Mouse (Mus musculus) heart, embryonic 13.5 days (tissue): ENCODE data around the gene Hgd. TPM values are rescaled to one million over a fixed set of nuclear protein-coding genes. Genes with fewer than 3 reads are reported as not detected.

Experiments used
- ATAC-seq: fragments of 200-750 bp; cut with Nextera tagmentation; 2 replicates; pipeline ENCODE4 v1.8.0; 2017; ENCODE audit warnings: moderate TSS enrichment; ENCODE audit not compliant: insufficient number of reproducible peaks, low FRiP score, low TSS enrichment; ENCODE audit errors: extremely low read depth
- H3K27ac ChIP-seq: fragments of 300-500 bp; sonication (generic); replicated peaks from 2 replicates; pipeline ENCODE4 v1.5.1; 2015; ENCODE audit warnings: moderate library complexity, mild to moderate bottlenecking, inconsistent platforms
- H3K27me3 ChIP-seq: fragments of 300-500 bp; sonication (generic); replicated peaks from 2 replicates; pipeline ENCODE4 v1.6.1; 2015; ENCODE audit warnings: mild to moderate bottlenecking, inconsistent platforms
- H3K36me3 ChIP-seq: fragments of 300-500 bp; sonication (generic); 2 replicates; pipeline ENCODE4 v1.6.1; 2015; ENCODE audit warnings: mild to moderate bottlenecking, inconsistent platforms
- H3K4me1 ChIP-seq: fragments of 300-500 bp; sonication (generic); 2 replicates; pipeline ENCODE4 v1.6.1; 2015; ENCODE audit warnings: inconsistent platforms
- H3K4me2 ChIP-seq: fragments of 300-500 bp; sonication (generic); 2 replicates; pipeline ENCODE4 v1.6.1; 2015; ENCODE audit warnings: inconsistent platforms, mild to moderate bottlenecking, moderate library complexity
- H3K4me3 ChIP-seq: fragments of 300-500 bp; sonication (generic); 2 replicates; pipeline ENCODE4 v1.5.1; 2015; ENCODE audit warnings: moderate library complexity, mild to moderate bottlenecking, inconsistent platforms
- H3K9ac ChIP-seq: fragments of 300-500 bp; sonication (generic); 2 replicates; pipeline ENCODE4 v1.6.1; 2015; ENCODE audit warnings: inconsistent platforms, mild to moderate bottlenecking, moderate library complexity
- H3K9me3 ChIP-seq: fragments of 300-500 bp; sonication (generic); 2 replicates; pipeline ENCODE4 v1.6.1; 2016; ENCODE audit warnings: inconsistent platforms
- WGBS: fragments of 180-500 bp; shearing (Covaris S2); methylation state at CpG from one replicate; pipeline ENCODE4 v1.1.7; 2015; ENCODE audit warnings: mixed read lengths; 5-methylcytosine and 5-hydroxymethylcytosine counted together
- polyA plus RNA-seq: library from polyadenylated mRNA; unstranded; fragments of >200 nt; fragmentation: Nextera tagmentation; extraction: Ambion mirVana; gene quantifications from 2 replicates; pipeline ENCODE4 v1.2.1, GENCODE M21; 2015

Hgd gene
- polyA plus RNA-seq, 1 experiment from 2014 or later, result 0.16 TPM

DNA sequence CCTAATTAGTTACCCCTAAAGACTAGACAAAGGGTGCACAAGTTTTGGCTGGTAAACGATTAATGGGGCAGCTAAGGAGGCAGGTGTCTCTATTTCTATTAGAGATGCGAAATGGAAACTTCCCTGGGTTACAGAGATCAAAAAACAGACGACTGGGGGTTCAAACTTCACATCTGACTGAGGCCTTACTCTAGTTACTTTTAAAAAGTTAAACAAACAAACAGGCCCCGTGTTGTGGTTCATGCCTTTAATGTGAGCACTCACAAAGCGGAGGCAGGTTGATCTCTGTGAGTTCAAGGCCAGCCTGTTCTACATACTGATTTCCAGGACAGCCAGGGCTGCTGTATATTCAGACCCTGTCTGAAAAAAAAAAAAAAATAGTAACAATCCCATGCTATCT, 72.7 kb downstream of the Hgd start:
- H3K27ac ChIP-seq, result no peak overlapping the region
- peak overlapping the region; percentile 74 for H3K4me3 ChIP-seq
- H3K27me3 ChIP-seq, result no peaks in the 10 kb centered on the region
- WGBS, result 77% methylated on average over 5 of the region's 5 CpGs
- peaks cover 43% of the 10 kb centered on the region for H3K4me1 ChIP-seq
- no peaks in the 10 kb centered on the region for H3K9me3 ChIP-seq
- H3K36me3 ChIP-seq, result peaks cover 28% of the 10 kb centered on the region
- no peak for ATAC-seq
- peak overlapping the region; percentile 79 for H3K4me2 ChIP-seq
- H3K9ac ChIP-seq, result peak overlapping the region; percentile 92

DNA sequence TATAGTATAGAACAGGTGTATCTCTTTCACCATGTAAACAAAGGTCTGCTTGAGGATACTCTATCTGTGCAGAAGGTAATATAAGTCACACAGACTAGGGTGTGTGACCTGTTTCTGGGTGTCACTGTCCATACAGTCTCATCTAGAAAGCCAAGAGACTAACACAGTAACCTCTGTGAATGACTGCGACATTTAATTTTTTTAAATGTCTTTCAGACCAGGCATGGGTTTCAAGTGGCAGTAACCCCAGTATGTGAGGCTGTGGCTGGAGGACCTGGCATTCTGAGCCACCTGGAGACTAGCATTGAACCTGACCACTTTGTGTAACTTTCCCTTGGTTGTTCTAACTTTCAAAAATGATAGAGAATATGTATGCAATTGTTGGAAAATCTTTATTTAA, 73.1 kb downstream of the Hgd start:
- no peak for ATAC-seq
- peak overlapping the region; percentile 92 for H3K9ac ChIP-seq
- H3K9me3 ChIP-seq, result no peaks in the 10 kb centered on the region

DNA sequence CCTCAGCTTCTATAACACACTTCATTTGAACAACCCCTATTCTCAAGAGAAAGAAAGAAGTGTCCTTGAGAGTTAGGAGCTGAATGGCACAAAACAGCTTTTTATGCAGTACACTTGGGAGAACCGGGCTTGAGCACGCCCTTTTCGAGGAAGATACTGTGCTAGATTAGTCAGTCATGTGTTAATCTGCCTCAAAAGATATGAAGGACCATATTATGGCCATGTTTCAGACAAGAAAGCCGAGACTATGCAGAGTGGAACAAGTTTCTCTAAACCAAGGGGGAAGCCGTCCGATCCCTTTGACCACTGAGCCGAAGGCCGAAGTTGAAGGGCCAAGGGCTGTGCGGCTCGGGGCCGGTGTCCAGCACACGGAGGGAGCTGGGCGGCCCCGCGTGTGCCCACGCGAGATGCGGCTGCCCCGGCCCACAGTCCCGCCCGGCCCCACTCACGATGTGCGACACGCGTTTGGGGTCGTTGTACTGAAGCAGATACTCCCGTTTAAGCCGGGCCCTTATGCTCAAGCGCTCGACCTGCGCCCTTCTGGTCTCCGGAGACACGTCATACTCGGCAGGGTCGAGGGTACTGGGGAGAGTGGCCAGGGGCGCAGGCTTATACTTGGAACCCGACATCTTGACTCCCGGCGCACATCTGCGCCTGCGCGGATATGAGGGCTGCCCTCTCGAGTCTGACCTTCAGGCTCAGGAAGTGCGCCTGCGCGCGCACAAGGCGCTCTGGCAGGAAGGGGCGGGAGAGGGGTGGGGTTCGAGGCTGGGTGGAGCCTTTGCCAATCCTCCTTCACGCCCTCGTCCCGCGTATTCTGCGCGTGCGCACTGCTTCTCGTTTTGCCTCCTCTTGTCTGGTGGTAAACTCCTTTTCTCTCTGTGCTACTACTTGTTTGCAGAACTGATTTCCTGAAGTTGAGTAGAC, 74.0 kb downstream of the Hgd start, which contains the start of gene Ndufb4:
Gene Ndufb4 (minus strand): TSS at position 723 of the 927 bp plus-strand sequence.
- Histone ChIP-seq H3K4me3 (peak within 1 kb of the TSS; percentile 74), H3K4me2 (peak within 1 kb of the TSS; percentile 79), H3K4me1 (peaks cover 45% of the 10 kb centered on the region), H3K9me3 (no peaks in the 10 kb centered on the region), H3K36me3 (peaks cover 20% of the 10 kb centered on the region), H3K27me3 (no peaks in the 10 kb centered on the region), H3K9ac (peak within 1 kb of the TSS; percentile 92), H3K27ac (peak within 1 kb of the TSS; percentile 86)
- under 1% methylated on average over 56 of the region's 58 CpGs for WGBS
- peak; percentile 93 for ATAC-seq

More for the DNA sequence above, 73.1 kb downstream of the Hgd start:
- no peak overlapping the region; the same call in 1 of the 2 replicates for H3K27ac ChIP-seq
- H3K4me1 ChIP-seq, result peaks cover 45% of the 10 kb centered on the region
- peak overlapping the region; percentile 74 for H3K4me3 ChIP-seq
- peaks cover 24% of the 10 kb centered on the region for H3K36me3 ChIP-seq
- H3K27me3 ChIP-seq, result no peaks in the 10 kb centered on the region
- WGBS, result 71% methylated on average over 1 of the region's 1 CpGs
- H3K4me2 ChIP-seq, result peak overlapping the region; percentile 79

DNA sequence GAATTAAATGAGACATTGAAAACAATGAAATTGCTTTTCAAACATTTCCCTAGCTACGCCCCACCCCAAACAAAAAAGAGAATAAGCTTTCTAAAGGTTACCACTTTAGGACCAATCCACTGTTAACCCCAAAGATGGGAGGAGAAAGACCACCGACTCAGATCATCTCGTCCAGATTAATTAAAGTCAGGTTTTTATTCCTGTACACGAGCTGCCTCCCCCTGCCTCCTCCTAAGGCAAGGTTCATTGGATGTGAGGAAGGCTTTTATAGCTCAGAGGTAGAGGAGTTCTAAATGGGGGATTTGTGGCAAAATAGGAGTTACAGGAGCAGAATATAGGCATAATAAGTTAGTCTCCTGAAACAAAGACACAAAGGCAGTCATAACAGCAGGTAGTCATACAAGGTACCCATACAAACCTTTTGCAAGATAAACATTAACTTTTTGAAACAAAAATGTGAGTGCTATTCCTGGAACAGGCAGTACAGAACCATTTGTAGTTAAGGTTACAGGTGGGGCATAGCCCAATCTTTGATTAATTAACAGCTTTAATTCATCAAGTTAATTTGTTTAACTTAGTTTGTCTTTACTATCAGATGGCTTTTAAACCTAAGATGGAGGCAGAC, 75.0 kb downstream of the Hgd start:
- Histone ChIP-seq H3K27ac (peak overlapping the region; percentile 86), H3K4me3 (peak overlapping the region; percentile 74; the same call in 1 of the 2 replicates), H3K4me1 (peaks cover 45% of the 10 kb centered on the region), H3K27me3 (no peaks in the 10 kb centered on the region), H3K4me2 (peak overlapping the region; percentile 65), H3K9ac (no peak overlapping the region), H3K9me3 (no peaks in the 10 kb centered on the region), H3K36me3 (peaks cover 17% of the 10 kb centered on the region)
- 60% methylated on average over 4 of the region's 4 CpGs for WGBS
- no peak for ATAC-seq

DNA sequence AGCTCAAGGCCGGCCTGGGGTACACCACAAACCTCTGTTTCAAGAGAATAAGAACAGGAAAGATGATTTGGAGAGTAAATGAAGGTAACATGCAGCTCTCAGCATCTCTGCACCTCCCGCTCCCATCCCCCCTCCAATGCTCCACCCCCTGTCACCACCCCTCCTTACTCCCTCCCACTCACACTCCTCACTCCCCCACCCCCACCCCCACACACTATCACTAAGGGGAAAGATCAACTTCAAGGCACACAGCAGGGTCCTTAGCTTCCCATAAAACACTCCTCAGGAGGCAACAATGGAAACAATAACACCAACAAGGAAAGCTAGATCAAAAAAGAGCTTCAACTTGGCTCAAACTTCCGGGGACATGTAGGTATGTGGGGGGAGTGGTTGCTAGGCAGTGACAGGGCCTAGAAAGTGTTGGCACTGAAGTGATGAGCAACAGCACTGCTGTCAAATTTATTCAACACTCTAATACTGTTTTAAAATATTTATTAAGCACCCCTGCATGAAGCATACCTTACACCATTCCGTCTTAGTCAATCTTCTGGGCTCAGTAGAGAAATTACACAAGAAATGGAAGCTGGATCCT, 75.9 kb downstream of the Hgd start:
- no peak overlapping the region for H3K4me2 ChIP-seq

DNA sequence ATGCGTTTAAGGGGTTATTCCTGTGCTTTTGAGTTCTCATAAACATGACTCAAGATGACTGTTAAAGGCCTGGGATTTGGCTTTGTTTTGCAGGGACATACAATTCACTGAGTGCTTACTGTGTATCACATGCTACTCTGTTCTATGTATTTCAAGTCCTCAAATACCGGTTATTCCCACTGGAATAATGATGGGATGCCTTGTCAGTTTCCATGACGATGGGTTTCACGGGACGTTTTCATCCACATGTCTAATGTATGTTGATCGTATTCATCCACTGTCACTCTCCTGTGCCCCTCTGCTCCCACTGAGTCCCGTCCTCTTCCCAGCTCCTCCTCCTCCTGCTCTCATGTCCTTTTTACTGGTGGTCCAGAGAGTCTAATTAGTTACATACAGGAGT, 76.8 kb downstream of the Hgd start:
- Histone ChIP-seq H3K4me1 (peaks cover 36% of the 10 kb centered on the region), H3K27me3 (no peaks in the 10 kb centered on the region), H3K9ac (no peak overlapping the region), H3K4me2 (no peak overlapping the region), H3K27ac (no peak overlapping the region), H3K9me3 (no peaks in the 10 kb centered on the region), H3K36me3 (peaks cover 3% of the 10 kb centered on the region; the same call in 1 of the 2 replicates), H3K4me3 (no peak overlapping the region)
- 84% methylated on average over 7 of the region's 7 CpGs for WGBS
- no peak for ATAC-seq

More for the DNA sequence above, 75.9 kb downstream of the Hgd start:
- H3K9ac ChIP-seq, result no peak overlapping the region
- H3K9me3 ChIP-seq, result no peaks in the 10 kb centered on the region
- H3K36me3 ChIP-seq, result peaks cover 11% of the 10 kb centered on the region
- no peak overlapping the region for H3K27ac ChIP-seq
- H3K4me3 ChIP-seq, result no peak overlapping the region
- no peaks in the 10 kb centered on the region for H3K27me3 ChIP-seq
- ATAC-seq, result no peak
- H3K4me1 ChIP-seq, result peaks cover 45% of the 10 kb centered on the region
- 19% methylated on average over 4 of the region's 4 CpGs for WGBS

DNA sequence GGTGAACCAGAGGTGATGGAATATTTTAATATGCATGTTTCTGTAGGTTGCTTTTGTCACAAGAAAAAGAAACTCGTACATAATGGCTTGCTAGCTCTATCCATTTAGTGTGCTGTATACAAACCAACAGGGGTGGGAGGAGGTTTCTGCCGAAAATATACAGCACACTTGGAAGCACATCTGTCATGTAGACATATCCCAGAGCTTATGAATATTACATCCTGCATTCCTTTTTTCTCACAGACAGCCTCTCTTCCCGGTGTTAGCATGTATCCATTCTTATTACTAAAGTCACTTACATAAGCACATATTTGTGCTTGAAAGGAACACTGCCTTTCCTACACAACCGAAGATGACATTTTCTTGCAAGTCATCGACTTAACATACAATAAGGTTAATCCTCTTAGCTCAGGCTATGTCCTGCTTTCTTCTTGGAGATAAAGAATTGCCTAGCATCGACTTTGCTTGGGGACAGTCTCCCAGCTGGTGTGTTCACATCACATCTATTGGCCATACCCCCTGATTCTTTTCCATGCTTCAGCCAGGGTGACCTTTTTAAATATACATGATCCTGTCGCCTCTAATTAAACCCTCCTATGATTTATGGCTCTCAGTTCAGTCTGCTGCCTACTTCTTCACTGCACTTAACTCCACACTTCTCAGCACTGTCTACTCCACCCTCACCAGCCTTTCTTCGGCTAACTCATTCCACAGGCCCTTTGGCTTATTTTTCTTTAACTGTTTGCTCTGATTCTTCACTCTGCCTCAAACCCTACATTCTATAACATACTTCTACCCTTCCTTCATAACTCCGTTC, 83.9 kb downstream of the Hgd start:
- H3K27me3 ChIP-seq, result no peaks in the 10 kb centered on the region
- ATAC-seq, result no peak
- no peaks in the 10 kb centered on the region for H3K36me3 ChIP-seq
- H3K4me1 ChIP-seq, result 0 out of 2 replicates have a peak, but pooled peaks cover 6% of the 10 kb centered on the region
- H3K4me3 ChIP-seq, result no peak overlapping the region
- no peak overlapping the region for H3K4me2 ChIP-seq
- H3K9me3 ChIP-seq, result 0 out of 2 replicates have a peak, but pooled peaks cover 6% of the 10 kb centered on the region
- H3K9ac ChIP-seq, result no peak overlapping the region
- H3K27ac ChIP-seq, result no peak overlapping the region
- 65% methylated on average over 9 of the region's 9 CpGs for WGBS

DNA sequence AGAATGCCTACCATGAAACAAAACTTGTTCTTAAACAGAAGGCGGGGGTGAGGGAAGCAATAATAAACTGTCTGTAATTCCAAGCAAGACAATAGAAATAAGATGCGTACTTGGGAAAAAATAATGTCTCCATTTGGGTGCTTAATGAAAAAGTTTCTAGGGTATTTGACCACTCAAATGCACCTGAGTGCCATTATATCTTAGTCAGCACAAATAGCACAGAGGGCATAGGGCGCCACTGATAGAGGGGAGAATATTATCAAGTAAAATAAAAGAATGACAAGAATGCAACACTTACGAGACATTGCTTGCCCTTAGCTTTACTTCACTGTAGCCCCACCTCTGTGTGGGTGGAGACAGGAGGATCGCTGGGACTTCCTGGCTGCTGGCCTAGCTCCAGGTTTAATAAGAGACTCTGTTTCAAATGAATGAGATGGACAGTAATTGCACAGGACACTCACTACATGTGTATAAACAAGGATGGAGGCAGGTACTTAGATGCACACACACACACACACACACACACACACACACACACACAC, 85.5 kb downstream of the Hgd start:
- Histone ChIP-seq H3K4me1 (0 out of 2 replicates have a peak, but pooled peaks cover 6% of the 10 kb centered on the region), H3K4me2 (no peak overlapping the region), H3K4me3 (no peak overlapping the region), H3K27me3 (no peaks in the 10 kb centered on the region), H3K9me3 (0 out of 2 replicates have a peak, but pooled peaks cover 6% of the 10 kb centered on the region), H3K27ac (no peak overlapping the region), H3K9ac (no peak overlapping the region), H3K36me3 (no peaks in the 10 kb centered on the region)
- 55% methylated on average over 5 of the region's 5 CpGs for WGBS
- no peak for ATAC-seq

DNA sequence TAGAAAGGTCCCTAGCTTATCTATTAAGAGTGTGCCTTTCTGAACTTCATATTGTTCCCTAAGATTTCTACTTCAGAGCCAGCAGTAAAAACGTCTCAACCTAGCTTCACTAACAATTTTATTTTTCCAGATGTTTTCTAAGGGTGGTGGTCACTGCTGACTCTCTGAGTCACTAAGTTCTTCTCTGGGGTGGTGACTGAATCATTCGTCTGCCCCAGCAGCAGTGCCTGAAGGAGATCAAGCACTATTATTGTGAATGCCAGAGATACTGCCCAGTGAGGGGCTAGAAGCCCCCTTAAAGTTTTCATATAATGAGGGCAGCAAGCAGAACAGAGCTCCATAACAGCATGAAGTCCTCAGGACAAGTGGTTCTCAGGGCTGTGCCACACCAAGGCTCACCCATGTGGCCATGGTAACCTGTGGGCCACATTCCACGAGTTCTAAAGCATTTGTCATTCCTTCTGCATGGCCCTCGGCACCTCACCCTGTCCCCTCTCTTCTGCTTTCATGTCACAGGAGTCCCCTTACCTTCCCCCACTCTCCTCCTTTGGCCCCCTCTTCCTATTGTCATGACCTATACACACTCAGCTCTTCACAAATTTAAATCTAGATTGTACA, 90.8 kb downstream of the Hgd start:
- ATAC-seq, result no peak
- H3K9ac ChIP-seq, result no peak overlapping the region
- H3K4me2 ChIP-seq, result no peak overlapping the region
- no peaks in the 10 kb centered on the region for H3K27me3 ChIP-seq
- no peak overlapping the region for H3K27ac ChIP-seq
- H3K36me3 ChIP-seq, result no peaks in the 10 kb centered on the region
- H3K4me1 ChIP-seq, result peaks cover under 1% of the 10 kb centered on the region; the same call in 1 of the 2 replicates
- H3K9me3 ChIP-seq, result 0 out of 2 replicates have a peak, but pooled peaks cover 6% of the 10 kb centered on the region
- 24% methylated on average over 4 of the region's 4 CpGs for WGBS
- H3K4me3 ChIP-seq, result no peak overlapping the region

DNA sequence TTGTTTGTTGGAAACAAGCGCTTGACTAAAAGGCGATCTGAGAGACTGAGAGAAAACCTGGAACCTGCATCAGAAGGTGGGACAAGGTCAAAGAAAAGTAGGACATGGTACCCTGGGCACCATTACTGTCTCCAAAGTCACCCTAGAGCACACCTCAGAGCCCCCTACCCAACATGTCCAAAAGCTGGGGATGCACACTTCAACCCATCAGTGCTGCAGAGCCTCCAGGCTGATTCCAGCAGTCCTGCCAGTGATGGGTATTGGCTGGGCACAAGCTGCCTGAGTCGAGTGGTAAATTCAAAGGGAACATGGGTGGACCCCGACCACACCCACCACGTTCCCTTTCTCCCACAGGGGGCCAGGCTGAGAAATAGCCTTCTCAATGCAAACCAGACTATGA, 95.4 kb downstream of the Hgd start:
- 86% methylated on average over 5 of the region's 5 CpGs for WGBS
- ATAC-seq, result no peak
- H3K27me3 ChIP-seq, result no peaks in the 10 kb centered on the region
- no peak overlapping the region for H3K4me3 ChIP-seq
- H3K9me3 ChIP-seq, result no peaks in the 10 kb centered on the region
- H3K9ac ChIP-seq, result no peak overlapping the region
- H3K27ac ChIP-seq, result no peak overlapping the region
- H3K4me2 ChIP-seq, result no peak overlapping the region
- no peaks in the 10 kb centered on the region for H3K36me3 ChIP-seq
- H3K4me1 ChIP-seq, result no peaks in the 10 kb centered on the region; the same call in 1 of the 2 replicates
